Mouse (Mus musculus) midbrain, embryonic 16.5 days (tissue): ENCODE data around the gene Whrn. TPM values are rescaled to one million over a fixed set of nuclear protein-coding genes. Genes with fewer than 3 reads are reported as not detected.

Experiments used
- ATAC-seq: fragments of 200-750 bp; cut with Nextera tagmentation; 2 replicates; pipeline ENCODE4 v1.8.0; 2017; ENCODE audit warnings: moderate TSS enrichment
- H3K27ac ChIP-seq: fragments of 300-500 bp; sonication (generic); 2 replicates; pipeline ENCODE4 v1.5.1; 2014; ENCODE audit warnings: mild to moderate bottlenecking, low read length, mixed read lengths
- H3K27me3 ChIP-seq: fragments of 300-500 bp; sonication (generic); 2 replicates; pipeline ENCODE4 v1.6.1; 2014; ENCODE audit warnings: low read depth, low read length, mixed read lengths; ENCODE audit not compliant: control insufficient read depth, insufficient read depth
- H3K36me3 ChIP-seq: fragments of 300-500 bp; sonication (generic); 2 replicates; pipeline ENCODE4 v1.6.1; 2014; ENCODE audit warnings: mild to moderate bottlenecking, low read length, moderate library complexity, mixed read lengths; ENCODE audit not compliant: control insufficient read depth, insufficient read depth
- H3K4me1 ChIP-seq: fragments of 300-500 bp; sonication (generic); 2 replicates; pipeline ENCODE4 v1.6.1; 2014; ENCODE audit warnings: mild to moderate bottlenecking, low read length, mixed read lengths; ENCODE audit not compliant: control insufficient read depth, insufficient read depth
- H3K4me2 ChIP-seq: fragments of 300-500 bp; sonication (generic); 2 replicates; pipeline ENCODE4 v1.6.1; 2014; ENCODE audit warnings: mild to moderate bottlenecking, low read length, mixed read lengths
- H3K4me3 ChIP-seq: fragments of 300-500 bp; sonication (generic); 2 replicates; pipeline ENCODE4 v1.5.1; 2014; ENCODE audit warnings: low read depth, mild to moderate bottlenecking, low read length, moderate library complexity, mixed read lengths
- H3K9ac ChIP-seq: fragments of 300-500 bp; sonication (generic); 2 replicates; pipeline ENCODE4 v1.6.1; 2014; ENCODE audit warnings: low read depth, low read length, mixed read lengths
- H3K9me3 ChIP-seq: fragments of 300-500 bp; sonication (generic); replicated peaks from 2 replicates; pipeline ENCODE4 v1.6.1; 2014; ENCODE audit warnings: mild to moderate bottlenecking, low read length, mixed read lengths; ENCODE audit not compliant: control insufficient read depth, poor library complexity, severe bottlenecking
- WGBS: fragments of 180-500 bp; shearing (Covaris S2); extraction: QIAGEN DNeasy Blood & Tissue Kit; methylation state at CpG from one replicate; pipeline ENCODE4 v1.1.7; 2014; 5-methylcytosine and 5-hydroxymethylcytosine counted together
- polyA plus RNA-seq: library from polyadenylated mRNA; unstranded; fragments of >200 nt; fragmentation: Nextera tagmentation; extraction: Ambion mirVana; gene quantifications from 2 replicates; pipeline ENCODE4 v1.2.1, GENCODE M21; 2015

Whrn gene
- polyA plus RNA-seq, 1 experiment from 2014 or later, result 4.9 TPM

- Histone ChIP-seq H3K4me2 (no peak overlapping the region), H3K4me3 (no peak overlapping the region), H3K9me3 (no peaks in the 10 kb centered on the region), H3K27ac (no peak overlapping the region), H3K4me1 (peaks cover 11% of the 10 kb centered on the region), H3K27me3 (no peaks in the 10 kb centered on the region; the same call in 1 of the 2 replicates), H3K36me3 (no peaks in the 10 kb centered on the region), H3K9ac (no peak overlapping the region)
- 33% methylated on average over 3 of the region's 3 CpGs for whole genome bisulfite sequencing
- ATAC-seq, result no peak
These were observed 2.6 kb upstream of the Whrn start for GRCm38 (mm10) chr4:63498346-63498745.

GRCm38 (mm10) chr4:63496312-63496711 is 521 bp upstream of the Whrn start:
- no peak overlapping the region for H3K27ac ChIP-seq
- 10% methylated on average over 6 of the region's 6 CpGs for WGBS

GRCm38 (mm10) chr4:63494967-63495914 is 550 bp downstream of the Whrn start:
- Histone ChIP-seq H3K36me3 (no peaks in the 10 kb centered on the region), H3K27ac (peak overlapping the region; percentile 33; the same call in 1 of the 2 replicates), H3K4me3 (peak overlapping the region; percentile 72), H3K4me1 (peaks cover 18% of the 10 kb centered on the region), H3K4me2 (peak overlapping the region; percentile 91), H3K9me3 (no peaks in the 10 kb centered on the region), H3K27me3 (no peaks in the 10 kb centered on the region; the same call in 1 of the 2 replicates), H3K9ac (peak overlapping the region; percentile 67)
- WGBS, result under 1% methylated on average over 101 of the region's 107 CpGs
- peak; percentile 57 for ATAC-seq

More at GRCm38 (mm10) chr4:63496312-63496711, 521 bp upstream of the Whrn start:
- H3K27me3 ChIP-seq, result no peaks in the 10 kb centered on the region; the same call in 1 of the 2 replicates
- H3K9ac ChIP-seq, result peak overlapping the region; percentile 67
- no peaks in the 10 kb centered on the region for H3K9me3 ChIP-seq
- peak overlapping the region; percentile 72 for H3K4me3 ChIP-seq
- H3K36me3 ChIP-seq, result no peaks in the 10 kb centered on the region
- H3K4me2 ChIP-seq, result peak overlapping the region; percentile 91
- 0 out of 2 replicates have a peak, but pooled peaks have one; percentile 32 for ATAC-seq
- peaks cover 14% of the 10 kb centered on the region for H3K4me1 ChIP-seq

- Histone ChIP-seq H3K4me2 (peak overlapping the region; percentile 91), H3K27me3 (no peaks in the 10 kb centered on the region; the same call in 1 of the 2 replicates), H3K9me3 (no peaks in the 10 kb centered on the region), H3K9ac (peak overlapping the region; percentile 67), H3K4me3 (peak overlapping the region; percentile 72), H3K4me1 (peaks cover 22% of the 10 kb centered on the region), H3K27ac (no peak overlapping the region), H3K36me3 (no peaks in the 10 kb centered on the region)
- ATAC-seq, result peak; percentile 5; the same call in 1 of the 2 replicates
- 3% methylated on average over 43 of the region's 43 CpGs for WGBS
These were observed 1.3 kb downstream of the Whrn start for GRCm38 (mm10) chr4:63494401-63494966.

GRCm38 (mm10) chr4:63493351-63494121 is 2.3 kb downstream of the Whrn start:
- 33% methylated on average over 9 of the region's 9 CpGs for WGBS
- no peaks in the 10 kb centered on the region; the same call in 1 of the 2 replicates for H3K27me3 ChIP-seq

GRCm38 (mm10) chr4:63491521-63491920 is 4.3 kb downstream of the Whrn start:
- Histone ChIP-seq H3K4me1 (peaks cover 26% of the 10 kb centered on the region), H3K4me3 (no peak overlapping the region), H3K4me2 (0 out of 2 replicates have a peak overlapping the region, but pooled peaks have one; percentile 8), H3K27me3 (no peaks in the 10 kb centered on the region; the same call in 1 of the 2 replicates), H3K36me3 (no peaks in the 10 kb centered on the region), H3K9ac (no peak overlapping the region), H3K9me3 (no peaks in the 10 kb centered on the region), H3K27ac (no peak overlapping the region)
- no peak for ATAC-seq
- WGBS, result 71% methylated on average over 6 of the region's 6 CpGs

More at GRCm38 (mm10) chr4:63493351-63494121, 2.3 kb downstream of the Whrn start:
- H3K4me2 ChIP-seq, result peak overlapping the region; percentile 91
- no peak for ATAC-seq
- H3K4me1 ChIP-seq, result peaks cover 22% of the 10 kb centered on the region
- H3K9ac ChIP-seq, result no peak overlapping the region
- H3K4me3 ChIP-seq, result peak overlapping the region; percentile 10
- no peaks in the 10 kb centered on the region for H3K9me3 ChIP-seq
- no peak overlapping the region for H3K27ac ChIP-seq
- no peaks in the 10 kb centered on the region for H3K36me3 ChIP-seq

- Histone ChIP-seq H3K36me3 (no peaks in the 10 kb centered on the region), H3K27ac (no peak overlapping the region), H3K9me3 (no peaks in the 10 kb centered on the region), H3K4me2 (no peak overlapping the region; the same call in 1 of the 2 replicates), H3K27me3 (no peaks in the 10 kb centered on the region), H3K4me1 (peaks cover 19% of the 10 kb centered on the region), H3K4me3 (no peak overlapping the region), H3K9ac (no peak overlapping the region)
- peak; percentile 51 for ATAC-seq
- 8% methylated on average over 3 of the region's 3 CpGs for WGBS
These were observed 5.6 kb downstream of the Whrn start for GRCm38 (mm10) chr4:63490146-63490545.

GRCm38 (mm10) chr4:63489676-63490075 is 6.1 kb downstream of the Whrn start:
- Histone ChIP-seq H3K9me3 (no peaks in the 10 kb centered on the region), H3K4me1 (peaks cover 16% of the 10 kb centered on the region), H3K9ac (no peak overlapping the region), H3K27ac (no peak overlapping the region), H3K4me3 (no peak overlapping the region), H3K4me2 (no peak overlapping the region), H3K36me3 (no peaks in the 10 kb centered on the region), H3K27me3 (no peaks in the 10 kb centered on the region)
- WGBS, result 19% methylated on average over 10 of the region's 10 CpGs
- no peak for ATAC-seq
